Mouse (Mus musculus) frontal cortex, postnatal 36 days (tissue): ENCODE results near the gene Nln.
A peak's percentile ranks its signal among the peaks of the same experiment; 100 is the strongest.

ENCODE experiments used
- DNase-seq, 2 experiments: peaks; one replicate each; pipeline ENCODE4 v3.0.0; 2022; ENCODE audit warnings: low spot score in 2 of 2

Gene Nln

DNA sequence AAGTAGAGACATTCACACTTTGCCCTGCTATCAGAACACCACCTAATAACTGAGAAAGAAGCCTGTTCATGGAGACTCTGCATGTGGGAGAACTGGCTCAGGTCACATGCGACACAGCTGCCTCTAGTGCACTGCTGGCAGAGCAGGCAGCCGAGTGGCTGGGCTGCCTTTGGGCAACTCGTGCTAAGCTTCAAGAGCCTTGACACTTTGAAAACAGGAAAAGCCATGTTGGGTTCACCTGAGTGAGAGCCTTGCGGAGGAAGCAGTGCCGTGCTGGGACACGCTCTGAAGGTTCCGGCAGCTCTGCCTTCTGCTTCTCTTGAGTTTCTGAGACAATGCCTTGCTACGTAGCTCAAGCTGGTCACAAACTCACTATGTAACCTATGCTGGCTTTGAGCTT is 66.7 kb downstream of the Nln start:
- DNase-seq = no peak

DNA sequence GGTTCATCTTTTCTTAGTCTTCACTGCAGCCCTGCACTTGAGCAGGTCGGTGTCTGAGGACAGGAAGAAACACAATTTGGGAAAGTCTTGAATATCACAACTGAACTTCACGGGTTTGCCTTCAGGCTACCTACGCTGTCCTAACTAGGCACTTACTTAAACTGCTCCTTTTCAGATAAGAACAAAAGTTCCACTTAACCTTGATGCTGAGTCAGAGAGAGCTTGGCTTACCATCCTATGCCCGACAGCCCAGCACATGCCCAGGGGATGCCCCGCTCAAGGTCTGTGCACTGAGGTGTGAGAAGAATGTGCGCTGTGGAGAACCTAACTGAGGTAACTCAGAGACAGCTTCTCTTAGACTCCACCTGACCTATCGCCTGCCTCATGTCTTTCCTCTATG is 67.9 kb downstream of the Nln start:
- no peak for DNase-seq

DNA sequence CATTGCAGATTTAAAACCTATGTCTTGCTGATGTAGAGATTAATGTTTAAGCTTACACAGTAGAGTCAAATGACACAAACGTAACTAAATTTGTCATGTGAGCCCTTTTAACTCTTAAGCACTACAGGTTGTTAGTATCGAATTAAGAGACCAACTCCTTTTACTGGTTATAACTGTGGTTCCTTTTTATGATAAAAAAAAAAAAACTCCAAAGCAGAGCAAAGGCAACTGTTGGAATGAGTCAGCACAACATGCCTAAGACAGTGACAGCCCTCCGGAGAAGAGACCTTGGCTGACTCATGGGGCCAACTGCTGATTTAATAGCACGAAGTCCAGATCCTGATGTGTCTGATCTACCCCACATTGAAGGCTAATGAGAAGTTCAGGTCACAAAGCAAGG is 68.5 kb downstream of the Nln start:
- DNase-seq = no peak

DNA sequence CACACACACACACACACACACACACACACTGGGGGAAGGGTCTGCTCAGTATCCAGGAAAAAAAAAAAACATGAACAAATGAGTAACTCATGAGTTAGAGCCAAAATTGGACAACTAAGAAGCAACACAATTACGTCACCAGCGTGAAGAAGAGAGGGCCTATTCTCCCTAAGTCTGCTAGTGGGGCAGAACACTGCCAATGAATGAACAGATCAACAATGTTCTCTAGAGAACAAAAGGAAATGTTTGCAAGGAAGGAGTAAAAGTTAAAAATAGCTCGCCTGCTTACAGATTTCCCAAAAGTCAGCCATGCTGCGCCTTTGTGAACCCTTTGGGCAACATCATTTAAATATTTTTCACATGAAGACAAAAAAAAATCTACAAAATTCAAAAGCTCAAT is 69.6 kb downstream of the Nln start:
- no peak for DNase-seq

DNA sequence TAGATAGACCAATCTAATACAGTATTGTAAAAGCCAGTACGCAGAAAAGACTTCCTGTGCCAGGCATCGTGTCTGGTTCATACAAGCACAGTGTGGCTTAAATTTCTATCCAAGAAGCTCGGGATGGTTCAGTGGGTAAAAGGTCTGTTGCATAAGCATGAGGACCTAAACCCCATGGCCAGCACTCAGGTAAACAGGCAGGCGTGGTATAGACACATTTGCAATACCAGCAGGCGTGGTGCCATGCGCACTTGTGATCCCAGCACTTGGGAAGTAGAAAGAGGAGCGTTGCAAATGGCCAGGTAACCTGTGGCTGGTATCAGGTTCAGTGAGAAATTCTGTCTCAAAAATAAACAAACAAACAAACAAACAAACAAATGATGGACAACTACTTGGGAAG is 70.5 kb downstream of the Nln start:
- no peak for DNase-seq

DNA sequence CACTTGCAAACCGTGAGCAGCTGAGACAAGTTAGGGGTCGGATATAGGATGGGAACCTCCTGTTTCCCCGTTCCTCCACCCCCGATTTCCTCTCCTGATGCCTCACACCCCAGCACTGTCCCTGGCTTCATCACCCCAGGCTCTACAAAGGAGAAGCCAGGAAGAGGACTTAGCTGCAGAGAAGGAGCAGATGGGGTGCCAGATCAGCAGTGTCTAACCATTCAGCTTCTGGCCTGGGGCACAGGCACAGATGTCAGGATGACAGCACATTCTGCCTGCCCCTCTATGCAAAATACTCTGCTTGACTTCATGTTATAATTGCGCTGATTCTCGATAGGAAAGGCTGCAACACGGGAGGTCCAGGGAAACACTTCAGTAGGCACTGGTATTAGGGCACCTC is 71.1 kb downstream of the Nln start:
- DNase-seq = no peak

DNA sequence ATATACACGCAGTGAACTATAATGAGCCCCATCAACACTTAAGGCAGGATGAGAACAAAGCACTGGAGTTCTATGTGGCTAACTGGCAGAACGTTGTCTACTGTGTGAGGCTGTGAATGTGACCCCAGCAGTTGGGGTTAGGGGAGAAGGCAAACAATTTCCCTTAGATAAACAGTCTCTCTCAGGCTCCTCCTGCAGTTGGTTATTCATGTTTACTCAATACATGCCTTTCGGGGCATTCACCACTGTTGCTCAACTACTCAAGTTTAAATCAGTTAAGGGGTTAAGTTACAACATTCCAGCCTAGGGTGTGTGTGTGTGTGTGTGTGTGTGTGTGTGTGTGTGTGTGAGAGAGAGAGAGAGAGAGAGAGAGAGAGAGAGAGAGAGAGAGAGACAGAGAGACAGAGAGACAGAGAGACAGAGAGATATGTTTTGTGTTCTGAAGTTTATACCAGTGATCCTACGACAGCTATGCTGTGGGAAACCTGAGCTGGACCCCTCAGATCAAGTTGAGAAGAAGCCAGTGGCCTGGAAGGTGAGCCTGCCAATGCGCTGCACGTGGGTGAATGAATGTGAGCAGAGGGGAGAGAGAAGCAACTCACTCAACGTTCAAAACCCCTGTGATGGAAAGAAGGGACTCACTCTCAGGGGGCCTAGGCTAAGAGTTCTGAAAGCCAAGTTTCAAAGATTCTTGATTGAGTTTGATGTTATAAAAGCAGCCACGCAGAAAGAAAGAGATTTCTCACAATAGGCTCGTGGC is 71.7 kb downstream of the Nln start:
- no peak for DNase-seq

- DNase-seq = no peak
Measured at GRCm38 (mm10) chr13:104036494-104037290, 72.7 kb downstream of the Nln start.

DNA sequence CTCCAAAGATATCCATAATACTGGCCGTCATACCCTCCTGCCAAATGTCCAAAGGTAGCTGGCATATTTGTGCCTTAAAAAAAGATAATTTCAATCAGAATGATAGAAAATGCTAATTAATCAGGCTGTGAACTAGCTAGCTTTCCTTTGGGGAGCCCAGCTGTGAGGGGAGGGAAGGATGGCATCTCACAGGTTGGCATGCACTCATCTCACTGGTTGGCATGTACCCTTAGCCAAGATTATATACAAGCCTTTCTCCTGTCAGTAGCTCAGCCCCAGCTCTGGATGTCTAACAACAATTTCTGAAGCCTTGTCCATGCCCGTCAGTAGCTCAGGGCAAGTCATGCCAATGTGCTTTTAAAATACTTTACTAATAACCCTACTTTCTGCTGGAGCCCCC is 73.8 kb downstream of the Nln start:
- no peak for DNase-seq

DNA sequence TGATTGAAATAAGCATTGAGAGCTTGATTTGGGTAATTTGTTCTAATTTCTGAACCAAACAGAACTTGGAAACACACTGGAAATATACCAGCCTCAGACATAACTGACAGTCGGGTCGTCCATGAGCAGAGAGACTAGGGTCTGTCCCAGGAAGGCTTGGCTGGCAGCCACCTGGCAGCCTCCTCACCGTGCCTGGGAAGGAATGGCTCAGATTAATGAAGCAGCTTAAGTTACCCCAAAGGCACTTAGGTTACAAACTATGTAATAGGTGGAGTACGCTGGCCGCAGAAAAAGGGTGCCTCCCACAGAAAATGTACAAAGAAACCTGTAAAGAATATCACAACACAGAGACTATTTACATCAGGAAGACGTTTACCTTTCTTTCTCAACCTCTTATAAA is 74.6 kb downstream of the Nln start:
- no peak for DNase-seq

DNA sequence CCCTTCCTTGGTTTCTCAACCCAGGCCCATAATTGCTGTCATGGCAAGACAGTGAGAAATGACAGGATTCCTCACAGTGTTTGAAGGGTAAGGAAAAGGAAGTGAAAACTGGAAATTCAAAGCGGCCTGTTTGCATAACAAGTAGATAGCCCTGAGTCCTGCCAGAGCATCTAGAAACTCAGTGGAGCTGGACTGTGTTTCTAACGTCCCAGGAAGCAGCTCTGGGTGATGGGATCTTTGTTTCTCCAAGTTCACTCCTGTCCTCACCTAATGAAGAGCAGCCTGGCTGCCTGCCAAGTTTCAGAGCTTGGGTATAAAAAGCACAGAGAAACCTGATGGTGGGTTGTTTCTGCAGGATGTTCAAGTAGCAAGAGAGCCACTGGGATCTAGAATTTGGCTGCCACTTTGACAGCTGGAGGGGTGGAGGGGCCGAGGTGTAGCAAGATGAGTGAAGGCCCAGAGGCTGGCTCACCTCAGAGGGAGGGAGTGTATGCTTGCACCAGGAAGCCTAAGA is 76.7 kb downstream of the Nln start:
- no peak for DNase-seq

GRCm38 (mm10) chr13:104031821-104032331 is 77.5 kb downstream of the Nln start:
- DNase-seq = no peak

DNA sequence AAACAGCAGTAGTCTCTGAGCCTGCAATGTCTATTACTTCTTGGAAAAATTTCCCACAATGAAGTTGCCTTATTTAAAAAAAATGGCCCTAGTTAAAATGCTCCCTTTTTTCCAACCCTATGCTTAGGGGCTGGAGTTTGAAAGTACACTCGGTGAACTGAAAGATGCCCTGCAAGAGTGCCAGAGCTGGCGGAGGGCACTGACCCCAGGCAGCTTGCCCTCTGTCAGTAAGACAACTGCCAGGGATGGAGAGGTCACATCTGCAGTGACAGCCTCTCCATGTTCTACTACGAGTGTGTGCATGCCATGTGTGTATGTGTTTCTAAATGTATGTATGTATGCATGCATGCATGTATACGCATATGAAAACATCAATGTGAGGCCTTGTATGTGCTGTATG is 78.5 kb downstream of the Nln start:
- no peak for DNase-seq

- DNase-seq = no peak
Measured at GRCm38 (mm10) chr13:104029511-104029910, 79.9 kb downstream of the Nln start.

DNA sequence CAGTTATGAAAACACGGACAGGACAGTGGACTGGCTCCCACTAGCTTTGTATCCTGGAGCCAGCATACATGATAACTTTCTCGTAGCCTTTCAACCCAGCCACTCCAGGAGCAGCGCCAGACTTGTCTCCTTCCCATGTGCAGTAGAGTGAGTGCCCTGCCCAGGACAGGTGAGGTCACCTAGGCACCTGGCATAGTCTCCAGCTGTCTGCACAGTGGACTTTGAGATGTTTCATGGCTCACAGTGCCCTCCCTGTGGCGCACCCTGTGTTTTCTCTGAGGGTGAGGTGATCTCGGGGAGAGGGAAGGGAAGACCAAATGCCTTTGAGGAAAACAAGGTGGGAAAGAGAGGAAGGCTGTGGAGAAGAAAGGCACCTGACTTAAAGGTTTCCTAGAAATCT is 80.3 kb downstream of the Nln start:
- DNase-seq = no peak

GRCm38 (mm10) chr13:104026525-104026924 is 82.9 kb downstream of the Nln start:
- DNase-seq = no peak

DNA sequence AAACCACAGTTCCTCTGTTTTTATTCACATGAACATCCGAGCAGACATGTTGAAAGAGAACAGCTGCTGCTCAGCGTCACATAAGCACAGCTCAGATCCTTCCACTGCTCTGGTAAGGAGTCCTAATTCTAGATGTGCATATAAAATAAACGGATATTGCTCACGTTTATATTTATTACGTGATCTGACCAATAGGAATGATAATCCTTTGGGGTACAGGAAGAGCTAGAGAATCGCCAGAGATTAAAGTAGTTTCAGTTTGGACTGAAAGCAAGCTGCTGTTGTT is 83.8 kb downstream of the Nln start:
- DNase-seq = no peak

DNA sequence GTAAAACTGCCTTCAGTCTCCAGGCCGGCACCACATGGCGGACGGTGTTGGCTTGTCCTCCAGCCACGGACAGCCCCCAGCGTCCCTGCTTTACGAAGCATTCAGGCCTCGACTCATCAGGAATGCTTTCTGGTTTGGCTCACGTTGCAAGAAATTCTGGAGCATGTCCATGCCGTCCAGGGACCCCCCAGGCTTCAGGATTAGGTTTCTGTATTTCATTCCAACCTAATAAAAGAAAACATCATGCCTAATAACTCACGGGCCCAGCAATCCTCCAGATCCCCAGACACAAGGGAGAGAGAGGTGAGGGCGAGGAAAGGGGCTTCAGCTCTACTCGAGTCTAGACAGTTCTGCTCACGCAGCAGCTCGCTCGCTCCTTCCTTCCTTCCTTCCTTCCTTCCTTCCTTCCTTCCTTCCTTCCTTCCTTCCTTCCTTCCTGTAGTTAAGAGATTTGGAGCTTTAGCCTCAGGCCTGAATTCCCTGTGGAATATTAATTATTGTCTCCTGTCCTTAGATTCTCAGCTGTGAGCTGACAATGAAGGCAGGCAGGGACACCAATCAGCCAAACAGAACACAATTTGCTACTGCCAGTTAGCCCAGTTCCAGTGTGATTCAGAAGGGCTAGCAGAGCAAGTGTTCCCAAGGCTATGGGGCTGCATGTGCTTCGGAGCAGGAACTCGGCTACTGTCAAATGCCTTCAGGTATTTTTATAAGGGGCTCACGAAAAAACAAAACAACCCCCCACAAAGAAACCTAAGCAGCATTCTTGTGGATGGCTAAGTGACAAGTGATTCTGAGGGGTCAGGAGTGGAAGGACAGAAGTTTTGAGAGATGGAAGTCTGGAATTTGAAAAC is 84.3 kb downstream of the Nln start:
- no peak for DNase-seq

- no peak for DNase-seq
Measured at GRCm38 (mm10) chr13:104024275-104024674, 85.1 kb downstream of the Nln start.

- peak; percentile 44 to 68 for DNase-seq
Measured at GRCm38 (mm10) chr13:104023356-104023911, 86.0 kb downstream of the Nln start.

DNA sequence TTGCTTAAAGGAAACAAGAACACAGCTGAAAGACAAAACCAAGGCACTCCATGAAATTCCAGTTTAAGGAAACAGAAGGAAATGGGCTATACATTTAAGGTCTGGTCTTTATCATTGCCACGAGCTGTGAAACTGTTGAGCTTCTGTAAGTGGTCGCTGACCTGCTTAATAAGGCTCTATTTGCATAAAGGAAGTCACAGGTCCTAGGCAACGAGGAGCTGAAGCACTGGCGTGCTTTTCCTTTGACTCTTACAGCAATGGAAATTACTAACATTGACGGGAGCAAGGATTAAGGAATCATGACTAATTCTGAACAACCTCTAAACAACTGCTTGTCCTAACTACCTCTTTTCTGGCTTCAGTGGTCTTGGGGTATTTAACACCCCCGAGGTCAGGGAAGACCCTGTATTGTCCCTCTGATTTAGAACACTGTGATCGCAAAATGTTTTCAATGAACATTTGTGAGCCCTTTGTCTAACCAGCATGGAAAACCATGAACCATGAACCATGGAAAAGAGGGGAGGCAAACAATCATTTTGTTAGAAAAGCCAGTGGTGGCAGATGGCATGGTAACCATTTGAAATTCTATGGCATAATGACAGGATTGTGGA is 90.8 kb downstream of the Nln start:
- no peak for DNase-seq
